Mouse (Mus musculus) urinary bladder, postnatal 36 days (tissue): ENCODE results near the gene Utrn.

ENCODE experiments used
- DNase-seq, 2 experiments: peaks; one replicate each; pipeline ENCODE4 v3.0.0; 2022; ENCODE audit warnings: low spot score in 2 of 2, mixed read lengths in 1 of 2

Gene Utrn

GRCm38 (mm10) chr10:12735695-12736094, 133.5 kb downstream of the Utrn start:
- no peak for DNase-seq

GRCm38 (mm10) chr10:12731459-12731858, 137.7 kb downstream of the Utrn start:
- DNase-seq = no peak

GRCm38 (mm10) chr10:12729635-12730034, 139.5 kb downstream of the Utrn start:
- no peak for DNase-seq

- no peak for DNase-seq
Measured at GRCm38 (mm10) chr10:12729033-12729432, 140.1 kb downstream of the Utrn start.

- no peak for DNase-seq
Measured at GRCm38 (mm10) chr10:12727881-12728280, 141.3 kb downstream of the Utrn start.

- DNase-seq = peak; percentile 26 to 28
Measured at GRCm38 (mm10) chr10:12726041-12726608, 143.0 kb downstream of the Utrn start.

- no peak for DNase-seq
Measured at GRCm38 (mm10) chr10:12724247-12725001, 144.7 kb downstream of the Utrn start.

- DNase-seq = no peak
Measured at GRCm38 (mm10) chr10:12723269-12723668, 145.9 kb downstream of the Utrn start.

GRCm38 (mm10) chr10:12722111-12722510, 147.1 kb downstream of the Utrn start:
- DNase-seq = no peak

- no peak for DNase-seq
Measured at GRCm38 (mm10) chr10:12718386-12718785, 150.8 kb downstream of the Utrn start.

- DNase-seq = no peak
Measured at GRCm38 (mm10) chr10:12717381-12717780, 151.8 kb downstream of the Utrn start.

- DNase-seq = no peak
Measured at GRCm38 (mm10) chr10:12716657-12717327, 152.4 kb downstream of the Utrn start.

GRCm38 (mm10) chr10:12713236-12713855, 155.8 kb downstream of the Utrn start:
- no peak for DNase-seq

- DNase-seq = no peak
Measured at GRCm38 (mm10) chr10:12711332-12711831, 157.8 kb downstream of the Utrn start.

- DNase-seq = no peak
Measured at GRCm38 (mm10) chr10:12706516-12706915, 162.6 kb downstream of the Utrn start.

GRCm38 (mm10) chr10:12705990-12706389, 163.2 kb downstream of the Utrn start:
- no peak for DNase-seq

- DNase-seq = no peak
Measured at GRCm38 (mm10) chr10:12704290-12704689, 164.9 kb downstream of the Utrn start.

- DNase-seq = no peak
Measured at GRCm38 (mm10) chr10:12703526-12703925, 165.6 kb downstream of the Utrn start.

- DNase-seq = no peak
Measured at GRCm38 (mm10) chr10:12702140-12702539, 167.0 kb downstream of the Utrn start.

GRCm38 (mm10) chr10:12701694-12702093, 167.5 kb downstream of the Utrn start:
- no peak for DNase-seq

GRCm38 (mm10) chr10:12700576-12700975, 168.6 kb downstream of the Utrn start:
- DNase-seq = no peak

- no peak for DNase-seq
Measured at GRCm38 (mm10) chr10:12697902-12698301, 171.3 kb downstream of the Utrn start.
